19 mouse cellular contexts compared by ENCODE assay signal in the genomic region with DNA sequence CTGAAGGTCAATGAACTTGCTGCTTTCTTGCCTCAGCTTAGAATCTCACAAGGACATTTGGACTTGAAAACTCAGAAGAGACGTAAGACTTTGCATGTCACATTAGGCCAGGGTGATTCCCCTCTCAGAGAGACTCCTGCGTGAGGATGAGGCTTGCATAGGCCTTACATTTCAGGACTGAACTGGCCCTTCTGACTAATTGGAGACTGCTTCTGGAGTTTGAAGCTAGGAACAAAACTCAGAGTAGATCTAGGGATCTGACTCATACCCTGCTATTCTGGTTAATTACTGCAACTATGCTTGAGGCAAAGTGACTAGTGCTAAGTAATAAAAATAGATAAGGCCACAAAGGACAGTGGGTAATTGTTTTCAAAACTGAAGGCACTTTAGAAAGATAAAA.
"Had no signal": no experiment of that assay in that cellular context is flagged by ENCODE, and none has a peak within 500 bp of the region (broad histone marks: within the 10 kb centered on the region; RNA-seq: fewer than 3 reads in every experiment).

No protein-coding gene starts in this region.

- H3K4me3 ChIP-seq: megakaryocyte, embryonic 14.5 days; midbrain, embryonic 13.5 days; midbrain, embryonic 15.5 days; neural tube, embryonic 12.5 days; stomach, embryonic 15.5 days had no signal

- ATAC-seq: midbrain, embryonic 13.5 days; midbrain, embryonic 15.5 days had no signal

- H3K27me3 ChIP-seq: megakaryocyte, embryonic 14.5 days; midbrain, embryonic 13.5 days; midbrain, embryonic 15.5 days; neural tube, embryonic 12.5 days; stomach, embryonic 15.5 days had no signal

- DNase-seq: lung, adult 18-20 months; lung, embryonic 14.5 days; lung, postnatal 10 days; lung, postnatal 36 days; retina, postnatal 1 day; right cerebral cortex, adult 18-20 months; right cerebral cortex, postnatal 25 days; right cerebral cortex, postnatal 4 days; spleen, adult 18-20 months; thymus, adult 2 months; thymus, postnatal 25 days; thymus, postnatal 4 days had no signal

- H3K4me1 ChIP-seq: megakaryocyte, embryonic 14.5 days; midbrain, embryonic 13.5 days; midbrain, embryonic 15.5 days; neural tube, embryonic 12.5 days; stomach, embryonic 15.5 days had no signal

- H3K27ac ChIP-seq: macrophage; midbrain, embryonic 13.5 days; midbrain, embryonic 15.5 days; neural tube, embryonic 12.5 days; stomach, embryonic 15.5 days; stomach, postnatal 0 days had no signal
